Mouse (Mus musculus) spleen, adult 2 months (tissue): ENCODE data around the gene Clcn3. TPM values are rescaled to one million over a fixed set of nuclear protein-coding genes. Genes with fewer than 3 reads are reported as not detected.

Experiments
- DNase-seq, 2 experiments: peaks; one replicate each; pipeline versions ENCODE4 v3.0.0 to v3.0.0-alpha.2; 2012 to 2021; ENCODE audit warnings: low spot score in 2 of 2, low read depth in 1 of 2
- H3K27ac ChIP-seq: fragments of 200-500 bp; 2 replicates; pipeline ENCODE4 v1.5.1; 2012; ENCODE audit warnings: low read length, inconsistent platforms; ENCODE audit not compliant: insufficient read depth
- H3K27me3 ChIP-seq: fragments of 200-500 bp; 2 replicates; pipeline ENCODE4 v1.6.1; 2012; ENCODE audit warnings: mild to moderate bottlenecking, moderate library complexity, low read length, inconsistent platforms; ENCODE audit not compliant: control insufficient read depth, insufficient read depth
- H3K36me3 ChIP-seq: fragments of 200-500 bp; 2 replicates; pipeline ENCODE4 v1.6.1; 2012; ENCODE audit warnings: mild to moderate bottlenecking, low read length, inconsistent platforms; ENCODE audit not compliant: control insufficient read depth, insufficient read depth
- H3K4me1 ChIP-seq: fragments of 200-500 bp; 2 replicates; pipeline ENCODE4 v1.6.1; 2011; ENCODE audit warnings: inconsistent platforms; ENCODE audit not compliant: control insufficient read depth, insufficient read depth, insufficient read length
- H3K4me3 ChIP-seq: fragments of 200-500 bp; 2 replicates; pipeline ENCODE4 v1.5.1; 2011; ENCODE audit warnings: mild to moderate bottlenecking, inconsistent platforms; ENCODE audit not compliant: insufficient read depth, insufficient read length; ENCODE audit errors: extremely low read depth
- CTCF ChIP-seq: fragments of 200-500 bp; IDR thresholded peaks from 2 replicates; pipeline ENCODE4 v1.5.1; 2011; ENCODE audit warnings: mild to moderate bottlenecking, inconsistent platforms; ENCODE audit not compliant: insufficient read depth, insufficient read length, insufficient replicate concordance; ENCODE audit errors: extremely low read depth
- POLR2A ChIP-seq: fragments of 200-500 bp; IDR thresholded peaks from 2 replicates; pipeline ENCODE4 v1.6.1; 2011; ENCODE audit warnings: low read depth, low read length, inconsistent platforms
- WGBS: fragments of 180-500 bp; shearing (Covaris S2); methylation state at CpG from one replicate; pipeline ENCODE4 v1.1.7; 2018; 5-methylcytosine and 5-hydroxymethylcytosine counted together
- polyA plus RNA-seq: library from polyadenylated mRNA; depleted of rRNA; stranded (reverse); fragments of >200 nt; gene quantifications from 2 replicates; pipeline ENCODE4 v1.2.3, GENCODE M21; 2012

Gene Clcn3
- polyA plus RNA-seq, 1 experiment = 10.7 TPM

- no peak for DNase-seq
- Histone ChIP-seq H3K36me3 (peaks cover 4% of the 10 kb centered on the region; the same call in 1 of the 2 replicates), H3K4me3 (no peak overlapping the region), H3K27me3 (no peaks in the 10 kb centered on the region), H3K4me1 (no peaks in the 10 kb centered on the region), H3K27ac (no peak overlapping the region)
- TF ChIP-seq POLR2A (no peak), CTCF (no peak)
- WGBS = 79% methylated on average over 3 of the region's 3 CpGs
Measured at GRCm38 (mm10) chr8:60938717-60939424, 44.2 kb downstream of the Clcn3 start.

- Histone ChIP-seq H3K27ac (no peak overlapping the region), H3K4me1 (no peaks in the 10 kb centered on the region), H3K4me3 (no peak overlapping the region), H3K36me3 (peaks cover 8% of the 10 kb centered on the region; the same call in 1 of the 2 replicates), H3K27me3 (no peaks in the 10 kb centered on the region)
- no peak for TF ChIP-seq CTCF
- TF ChIP-seq POLR2A = no peak
- no peak for DNase-seq
Measured at GRCm38 (mm10) chr8:60933617-60934016, 49.5 kb downstream of the Clcn3 start.

- H3K27ac ChIP-seq = no peak overlapping the region
- H3K27me3 ChIP-seq = no peaks in the 10 kb centered on the region
- H3K4me3 ChIP-seq = no peak overlapping the region
- WGBS = 47% methylated on average over 4 of the region's 4 CpGs
- peaks cover 10% of the 10 kb centered on the region for H3K36me3 ChIP-seq
- DNase-seq = no peak
- no peak for TF ChIP-seq POLR2A
- TF ChIP-seq CTCF = no peak
- H3K4me1 ChIP-seq = no peaks in the 10 kb centered on the region
Measured at GRCm38 (mm10) chr8:60920176-60920575, 62.9 kb downstream of the Clcn3 start.

- H3K27ac ChIP-seq = no peak overlapping the region
- TF ChIP-seq POLR2A (no peak), CTCF (no peak)
- no peak overlapping the region for H3K4me3 ChIP-seq
- H3K36me3 ChIP-seq = peaks cover 10% of the 10 kb centered on the region
- 93% methylated on average over 3 of the region's 3 CpGs for WGBS
- H3K4me1 ChIP-seq = no peaks in the 10 kb centered on the region
- DNase-seq = no peak
- H3K27me3 ChIP-seq = no peaks in the 10 kb centered on the region
Measured at GRCm38 (mm10) chr8:60919069-60919468, 64.0 kb downstream of the Clcn3 start.

- no peak for DNase-seq
- Histone ChIP-seq H3K36me3 (peaks cover 7% of the 10 kb centered on the region), H3K27ac (no peak overlapping the region), H3K4me1 (no peaks in the 10 kb centered on the region), H3K4me3 (no peak overlapping the region), H3K27me3 (no peaks in the 10 kb centered on the region)
- 87% methylated on average over 10 of the region's 10 CpGs for WGBS
- TF ChIP-seq CTCF (no peak), POLR2A (no peak)
Measured at GRCm38 (mm10) chr8:60912554-60912953, 70.5 kb downstream of the Clcn3 start.

- Histone ChIP-seq H3K4me1 (no peaks in the 10 kb centered on the region), H3K27me3 (no peaks in the 10 kb centered on the region), H3K36me3 (peaks cover 7% of the 10 kb centered on the region), H3K27ac (no peak overlapping the region), H3K4me3 (no peak overlapping the region)
- WGBS = 88% methylated on average over 4 of the region's 4 CpGs
- no peak for TF ChIP-seq CTCF
- no peak for TF ChIP-seq POLR2A
- DNase-seq = no peak
Measured at GRCm38 (mm10) chr8:60912081-60912480, 71.0 kb downstream of the Clcn3 start.

- Histone ChIP-seq H3K4me3 (no peak overlapping the region), H3K36me3 (peaks cover 13% of the 10 kb centered on the region), H3K27ac (no peak overlapping the region), H3K4me1 (no peaks in the 10 kb centered on the region), H3K27me3 (no peaks in the 10 kb centered on the region)
- 70% methylated on average over 9 of the region's 9 CpGs for WGBS
- DNase-seq = no peak
- TF ChIP-seq POLR2A (no peak), CTCF (no peak)
Measured at GRCm38 (mm10) chr8:60900147-60900546, 83.0 kb downstream of the Clcn3 start.
